Mouse (Mus musculus) granulocyte monocyte progenitor cell, adult 5-6 weeks (primary cell): ENCODE measurements around the gene Atf6. TPM values are rescaled to one million over a fixed set of nuclear protein-coding genes. Genes with fewer than 3 reads are reported as not detected.

ENCODE experiments used
- ATAC-seq: replicated peaks from 2 replicates; pipeline ENCODE4 v1.8.0; 2016; ENCODE audit warnings: mild to moderate bottlenecking, moderate TSS enrichment, inconsistent platforms; ENCODE audit not compliant: poor library complexity, severe bottlenecking
- total RNA-seq, 2 experiments: library from RNA; stranded (forward) in 1 of 2; stranded (reverse) in 1 of 2; fragments of 200-712, 200-1000 nt in 1 of 2; fragments of >200 nt in 1 of 2; fragmentation: Nextera tagmentation in 1 of 2; gene quantifications; 2 replicates each; pipeline ENCODE4 v1.2.3; 2014 to 2017

The Atf6 gene
- total RNA-seq, 2 experiments from 2014 or later, result 27.1 to 27.5 TPM

DNA sequence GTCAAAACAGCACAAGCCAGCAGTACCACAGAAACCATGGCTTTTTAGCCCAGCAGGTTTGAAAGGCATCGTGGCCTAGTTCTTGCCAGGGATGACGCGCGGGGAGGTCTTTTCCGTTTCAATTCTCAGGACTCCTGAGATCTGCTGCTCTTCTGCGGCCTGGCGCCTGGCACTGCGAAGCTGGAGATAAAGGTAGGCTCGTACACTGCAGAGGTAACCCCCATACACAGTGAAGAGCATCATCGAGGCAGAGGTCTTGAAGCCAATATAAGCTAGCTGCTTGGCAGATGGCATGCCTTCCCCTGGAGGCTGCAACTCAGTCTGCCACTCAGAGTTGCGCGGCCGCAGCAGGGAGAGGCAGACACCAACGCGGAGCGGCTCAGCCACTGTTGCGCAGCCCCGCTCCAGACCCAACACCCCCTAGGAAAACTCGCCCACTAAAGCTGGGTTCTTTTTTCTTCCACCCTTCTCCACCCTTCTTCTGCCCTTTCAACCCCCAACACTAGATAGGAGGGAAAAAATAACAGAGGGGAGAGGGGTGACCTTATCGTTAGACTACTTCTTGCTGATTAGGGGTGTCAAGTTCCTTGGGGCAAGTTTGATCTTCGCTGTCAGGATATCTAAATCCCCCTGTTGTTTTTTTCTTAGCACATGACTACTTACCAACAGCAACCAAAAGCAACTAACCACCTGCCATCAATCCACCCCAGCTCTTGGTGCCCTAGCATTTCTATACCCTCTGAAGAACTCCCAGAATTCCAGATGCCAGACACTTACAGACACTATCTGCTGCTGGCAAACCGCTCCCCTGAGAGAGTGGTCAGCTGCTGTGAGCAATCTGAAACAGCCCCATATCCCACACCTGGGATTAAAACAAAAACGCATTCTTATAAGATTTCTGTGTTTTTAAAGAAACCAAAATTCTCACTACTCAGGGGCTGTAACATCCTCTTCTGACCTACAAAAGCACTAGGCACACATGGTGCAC is 16.6 kb downstream of the Atf6 start:
- ATAC-seq, result no peak

DNA sequence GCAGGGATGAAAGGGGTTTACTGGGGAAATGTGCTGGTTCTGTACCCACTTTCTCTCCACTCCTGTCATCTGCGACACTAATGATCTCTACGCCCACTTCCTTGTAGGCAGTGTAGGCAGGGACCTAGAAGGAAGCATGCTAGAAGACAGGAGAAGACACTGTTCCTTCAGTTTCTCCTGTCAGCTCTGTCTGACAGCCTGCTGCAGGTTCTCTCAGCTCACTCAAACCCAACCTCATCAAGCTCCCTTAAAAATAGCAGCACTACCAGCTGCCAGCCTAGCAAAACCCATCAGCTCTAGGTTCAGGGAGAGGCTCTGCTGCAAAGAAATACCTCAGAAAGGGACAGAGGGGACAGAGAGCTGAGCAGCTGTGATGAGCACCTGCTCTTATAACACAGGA is 17.6 kb downstream of the Atf6 start:
- ATAC-seq, result no peak

DNA sequence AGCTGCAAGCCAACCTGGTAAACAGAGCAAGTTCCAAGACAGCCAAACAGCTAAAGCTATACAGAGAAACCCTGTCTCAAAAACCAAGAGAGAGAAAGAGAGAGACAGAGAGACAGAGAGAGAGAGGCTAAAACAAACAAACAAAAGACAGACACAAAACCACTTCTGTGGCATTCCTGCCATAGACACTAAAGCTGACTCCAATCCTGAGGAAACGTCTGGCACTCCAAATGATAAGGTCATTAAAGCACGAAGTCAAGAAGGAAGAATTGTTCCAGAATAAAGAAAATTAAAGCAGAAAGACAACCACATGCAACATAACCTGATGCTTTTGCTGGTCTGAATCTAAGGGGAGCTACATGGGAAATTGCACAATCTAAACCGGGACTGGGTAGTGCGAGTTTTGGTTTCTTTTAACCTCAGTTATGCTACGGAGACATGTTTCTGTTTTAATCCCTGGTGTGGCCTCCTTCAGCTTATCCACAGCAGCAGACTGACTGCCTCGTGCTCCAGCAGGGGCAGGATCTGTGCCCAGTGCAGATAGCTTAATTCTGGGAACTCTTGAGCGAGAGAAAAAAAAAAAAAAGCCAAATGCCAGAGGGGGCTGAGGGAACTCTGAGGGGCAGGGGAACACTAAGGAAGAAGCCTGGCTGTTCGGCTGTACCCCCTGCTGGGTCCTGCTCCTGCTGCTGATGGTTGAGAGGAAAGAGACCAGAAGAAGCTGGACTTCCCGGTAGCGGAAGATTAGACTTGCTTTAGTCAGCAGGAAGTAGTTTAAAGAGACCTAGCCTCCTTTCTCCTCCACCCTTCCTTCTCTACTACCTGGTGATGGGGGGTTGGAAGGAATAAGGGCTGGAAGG is 21.9 kb downstream of the Atf6 start:
- peak; percentile 84 for ATAC-seq

DNA sequence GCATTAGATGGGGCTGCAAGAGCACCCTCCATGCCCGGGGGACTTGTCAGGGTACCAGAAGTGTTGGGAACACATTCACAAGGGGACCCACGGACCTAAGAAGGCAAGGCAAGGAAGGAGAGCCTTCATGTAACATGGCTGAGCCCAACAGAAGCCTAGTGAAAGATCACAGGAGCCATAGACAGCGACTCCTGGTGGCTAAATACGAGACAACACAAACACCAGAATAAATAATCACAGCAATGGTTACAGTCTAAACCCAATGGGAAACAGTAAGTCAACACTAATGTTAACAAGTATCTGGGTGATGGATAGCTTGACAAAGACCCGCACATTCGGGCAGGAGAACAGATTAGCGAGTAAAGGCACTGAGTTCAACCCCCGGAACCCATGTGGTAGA is 23.2 kb downstream of the Atf6 start:
- peak; percentile 53 for ATAC-seq

DNA sequence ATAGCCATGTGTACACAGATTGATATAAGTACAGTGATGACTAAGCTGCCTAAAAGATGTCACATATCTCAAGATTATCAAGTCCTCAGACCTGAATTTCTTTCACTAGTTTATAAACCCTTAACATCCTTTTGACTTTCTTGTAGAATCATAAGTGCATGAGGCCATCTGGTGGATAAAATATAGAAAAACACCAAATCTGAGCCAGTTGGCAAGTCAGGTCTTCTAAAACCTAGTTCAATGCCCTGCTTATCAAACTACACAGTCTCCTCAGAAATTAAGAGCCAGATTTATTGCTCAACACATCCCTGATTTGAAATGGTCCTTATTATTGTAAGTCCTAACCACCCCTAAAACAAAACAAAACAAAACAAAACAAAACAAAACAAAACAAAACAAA is 27.9 kb downstream of the Atf6 start:
- ATAC-seq, result no peak

DNA sequence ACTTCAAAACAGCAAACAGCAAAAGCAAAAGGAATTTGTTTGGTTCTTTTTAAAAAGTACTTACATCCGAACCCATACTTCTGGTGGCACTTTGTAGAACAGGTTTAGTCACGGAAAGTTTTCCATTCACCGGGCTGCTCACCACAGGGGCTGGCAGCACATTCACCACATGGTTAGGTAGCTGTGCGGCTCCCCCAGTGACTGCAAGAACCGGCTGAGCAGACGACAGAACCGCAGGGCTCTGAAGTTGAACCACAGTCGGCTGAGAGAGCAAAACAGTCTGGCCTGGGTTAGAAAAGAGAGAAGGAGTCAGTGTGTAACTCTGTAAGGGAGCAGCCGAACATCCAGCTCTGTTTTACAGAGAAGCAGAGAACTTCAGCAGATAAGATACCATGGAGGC is 32.8 kb downstream of the Atf6 start:
- ATAC-seq, result no peak

DNA sequence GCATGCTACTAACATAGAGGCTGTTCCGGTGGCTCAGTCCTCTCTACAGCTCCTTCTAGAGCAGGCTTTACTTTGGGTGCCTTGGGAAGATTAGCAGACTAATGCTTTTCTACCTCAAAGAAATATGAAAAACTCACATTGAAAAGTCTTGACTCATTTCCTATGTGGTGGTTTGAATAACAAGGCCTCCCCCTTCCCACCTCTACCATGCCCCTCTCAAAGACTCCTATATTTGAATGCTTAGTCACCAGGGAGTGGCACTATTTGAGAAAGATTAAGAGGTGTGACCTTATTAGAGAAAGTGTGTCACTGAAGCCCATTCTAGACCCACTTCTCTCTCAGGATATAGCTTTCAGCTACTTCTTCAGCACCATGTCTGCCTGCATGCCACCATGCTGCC is 37.8 kb downstream of the Atf6 start:
- no peak for ATAC-seq

DNA sequence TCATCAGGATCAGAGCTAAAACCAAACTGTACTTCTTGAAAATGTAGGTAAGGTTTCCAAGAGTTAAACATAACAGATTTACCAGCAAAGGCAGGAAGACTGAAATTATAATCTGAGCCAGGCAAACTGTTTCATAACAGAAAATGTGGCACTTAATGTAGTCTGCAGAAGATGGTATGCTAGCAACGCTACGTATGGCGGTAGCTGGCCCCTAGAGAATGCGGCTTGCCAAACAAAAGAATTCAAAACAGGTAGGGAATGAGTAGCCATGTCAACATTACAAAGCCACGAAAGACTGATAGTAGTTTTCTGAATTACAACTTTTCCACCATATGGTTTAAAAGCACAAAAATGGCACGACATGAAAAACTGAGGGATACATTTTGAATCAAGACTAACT is 38.2 kb downstream of the Atf6 start:
- ATAC-seq, result no peak

DNA sequence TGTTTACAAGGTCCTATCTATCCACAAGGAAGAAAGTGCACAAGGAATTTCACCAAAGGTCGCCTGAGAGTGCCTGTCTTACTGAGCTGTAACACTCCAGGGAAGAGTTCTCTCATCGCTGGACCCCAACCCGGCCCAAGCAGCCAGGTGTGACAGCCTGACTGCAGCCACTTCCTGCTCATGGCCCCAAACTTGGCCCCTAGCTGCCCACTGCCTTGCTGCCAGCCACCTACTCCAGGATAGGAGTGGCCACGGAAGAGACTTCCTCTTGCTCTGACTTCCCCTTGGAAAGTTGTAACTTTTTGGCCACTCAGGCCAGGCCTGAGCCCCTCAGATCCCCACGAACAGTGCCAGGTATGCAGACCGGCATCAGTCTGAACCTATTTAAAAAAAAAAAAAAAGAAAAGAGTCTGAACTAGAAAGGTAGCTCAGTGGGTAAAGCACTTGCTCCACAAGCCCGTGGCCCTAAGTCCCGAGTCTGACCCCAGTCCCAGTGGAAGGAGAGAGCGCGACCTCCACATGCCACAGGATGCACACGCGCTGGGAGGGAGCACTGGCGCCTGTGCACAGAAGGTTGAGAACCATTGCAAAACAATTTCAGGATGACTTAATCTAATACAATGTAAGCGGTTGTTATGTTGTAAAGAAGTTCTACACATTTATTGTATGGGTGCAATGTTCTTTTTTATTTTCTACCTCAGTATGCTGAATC is 47.3 kb downstream of the Atf6 start:
- ATAC-seq, result peak; percentile 55

DNA sequence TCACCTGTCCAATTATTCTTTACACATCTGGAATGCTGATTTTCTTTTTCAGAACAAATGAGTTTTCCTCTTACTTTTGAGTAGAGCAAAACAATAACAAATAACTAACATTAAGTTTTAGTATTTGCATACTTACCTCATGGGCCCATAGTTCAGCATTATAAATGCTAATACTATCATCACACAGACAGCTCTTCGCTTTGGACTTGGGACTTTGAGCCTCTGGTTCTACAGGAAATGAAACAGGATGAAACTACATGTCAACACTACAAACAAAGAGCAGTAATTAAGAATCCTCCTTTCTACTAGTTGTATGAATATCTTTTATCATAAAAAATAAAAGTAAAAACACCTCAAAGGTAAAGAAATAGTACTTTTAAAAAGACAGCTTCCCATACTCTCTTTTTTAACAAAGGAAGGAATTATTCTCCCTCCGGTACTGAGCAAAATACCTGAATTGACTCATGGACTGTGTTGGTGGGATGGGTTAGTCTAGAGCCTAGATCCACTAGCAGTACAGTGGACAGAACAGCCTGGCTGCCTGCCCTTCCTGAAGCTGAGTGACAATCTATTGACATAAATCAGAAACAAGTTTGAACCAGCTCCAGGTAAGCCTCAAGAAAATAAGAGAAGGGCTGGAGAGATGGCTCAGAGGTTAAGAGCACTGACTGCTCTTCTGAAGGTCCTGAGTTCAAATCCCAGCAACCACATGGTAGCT is 52.1 kb downstream of the Atf6 start:
- no peak for ATAC-seq

DNA sequence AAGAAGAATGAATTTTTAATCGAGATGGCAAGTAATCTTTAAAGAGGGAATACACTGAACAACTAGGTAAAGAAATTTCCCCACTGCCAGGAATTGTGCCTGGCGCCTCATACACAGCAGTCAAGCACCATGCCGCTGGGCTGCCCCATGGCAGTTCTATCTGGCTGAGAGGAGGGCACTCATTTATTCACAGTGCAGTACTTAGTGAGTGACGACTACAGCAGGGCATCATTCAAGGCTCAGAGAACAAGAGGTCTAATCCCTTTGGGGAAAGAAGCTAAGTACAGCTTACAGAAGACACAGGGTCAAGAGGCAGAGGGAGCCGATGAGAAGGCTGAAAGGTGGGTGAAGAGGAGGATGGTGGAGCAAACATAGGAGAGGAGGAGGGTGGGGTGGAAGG is 54.7 kb downstream of the Atf6 start:
- no peak for ATAC-seq

DNA sequence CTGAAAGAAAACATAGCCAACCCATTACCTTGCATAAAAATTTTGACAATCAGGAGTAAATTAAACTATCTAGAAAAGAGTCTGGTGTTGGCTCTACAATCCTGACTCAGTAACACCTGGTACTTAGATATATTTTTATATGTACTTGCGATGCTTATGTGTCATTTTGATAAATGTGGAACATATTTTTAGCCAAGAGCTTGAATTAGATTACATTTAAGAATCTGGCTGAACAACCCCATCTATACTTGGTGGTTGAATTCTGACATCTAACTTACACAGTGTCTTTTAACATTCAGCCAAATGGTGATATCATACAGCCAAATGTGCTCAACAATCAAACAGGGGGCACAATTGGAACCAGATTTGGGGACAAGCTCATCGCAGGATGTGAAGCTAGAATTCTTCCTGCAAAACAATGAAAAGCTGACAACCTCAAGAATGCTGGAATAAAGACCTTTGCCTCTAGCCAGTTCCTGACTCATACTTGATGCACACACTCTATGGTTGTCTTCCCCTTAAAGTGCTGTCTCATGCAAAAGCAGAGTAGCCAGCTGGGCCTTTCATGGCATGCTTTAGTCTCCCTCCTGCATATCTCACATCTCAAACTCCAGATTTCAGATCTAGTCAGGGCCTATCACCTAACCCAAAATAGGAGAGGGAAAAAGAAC is 59.8 kb downstream of the Atf6 start:
- ATAC-seq, result no peak

DNA sequence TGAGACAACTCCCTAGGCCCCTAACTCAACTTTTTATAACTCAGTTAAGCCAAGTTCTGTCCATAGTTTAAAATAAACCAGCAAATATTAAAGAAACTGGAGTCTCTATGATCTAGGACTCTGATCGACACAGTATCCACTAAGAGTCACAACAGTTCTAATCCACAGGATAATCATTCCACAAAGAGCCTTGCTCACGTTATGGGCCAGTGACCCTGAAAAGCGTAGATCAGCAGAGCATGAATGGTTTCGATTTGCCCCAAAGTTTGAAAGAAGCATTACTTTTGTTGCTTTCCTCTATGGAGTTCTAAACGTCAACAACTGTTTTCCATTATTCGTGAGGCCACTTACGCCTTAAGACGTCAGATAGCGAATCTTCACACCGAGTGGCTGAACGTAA is 62.9 kb downstream of the Atf6 start:
- ATAC-seq, result no peak

DNA sequence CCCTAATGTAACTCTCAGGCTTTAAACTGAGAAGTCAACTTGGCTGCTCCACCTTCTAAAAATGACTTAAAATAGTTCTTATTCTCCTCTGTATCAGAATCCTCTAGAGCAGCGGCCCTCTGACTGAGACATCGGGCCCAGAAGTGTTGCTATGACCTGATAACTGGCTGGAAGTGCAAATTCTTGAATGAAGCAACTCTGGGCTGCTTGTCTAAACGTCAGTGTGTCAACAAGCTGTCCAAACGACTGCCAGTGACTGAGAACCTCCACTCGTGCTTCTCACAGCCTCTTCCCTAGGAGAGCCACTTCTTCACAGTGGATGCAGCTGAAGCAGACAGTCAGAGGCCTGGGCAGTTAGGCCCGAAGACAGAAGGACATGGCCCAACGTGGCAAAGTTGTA is 64.9 kb downstream of the Atf6 start:
- ATAC-seq, result no peak

DNA sequence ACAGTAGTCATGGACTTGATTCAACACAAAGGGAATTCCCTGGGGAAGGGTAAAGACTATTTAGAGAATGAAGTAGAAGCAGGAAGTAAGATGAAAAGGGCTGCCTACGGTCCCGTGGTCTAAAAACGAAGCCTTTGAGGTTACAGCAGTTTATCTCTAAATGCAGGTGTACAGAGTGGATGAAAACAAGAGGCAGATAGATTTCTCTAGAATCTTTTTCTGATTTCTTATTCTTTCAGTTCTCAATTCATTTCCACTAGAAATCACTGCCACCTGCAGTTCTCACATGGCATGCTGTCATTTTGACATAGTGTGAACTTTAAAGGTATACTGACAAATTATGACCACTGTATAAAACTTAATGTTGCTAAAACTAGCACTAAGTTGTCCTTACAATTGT is 66.9 kb downstream of the Atf6 start:
- no peak for ATAC-seq

DNA sequence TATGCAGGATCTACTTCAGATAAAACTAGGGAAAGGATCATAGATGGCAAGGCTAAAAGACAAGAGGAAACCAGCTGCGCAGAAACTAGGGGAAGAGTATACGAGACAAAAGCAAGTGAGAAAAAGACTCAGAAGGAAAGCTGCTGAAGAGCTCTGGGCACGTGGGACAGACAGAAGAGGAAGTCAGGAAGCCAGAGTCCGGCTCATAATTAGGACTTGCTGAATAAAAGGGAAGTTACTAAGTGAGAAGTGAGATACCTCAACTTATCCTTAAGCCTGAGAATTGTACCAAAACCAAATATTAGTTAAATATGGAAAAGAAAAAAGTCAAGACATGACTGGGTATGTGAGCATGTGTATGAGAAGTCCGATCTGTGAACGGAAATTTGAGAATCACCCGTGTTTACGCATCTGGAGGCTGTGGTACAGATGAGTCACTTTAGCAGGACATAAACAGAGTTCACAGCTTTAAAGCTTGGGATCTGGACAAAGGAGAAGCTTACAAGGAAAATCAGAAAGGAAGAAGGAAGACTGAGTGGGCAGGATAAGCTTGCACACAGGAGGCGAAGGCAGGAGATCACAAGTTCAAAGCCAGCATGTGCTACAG is 71.7 kb downstream of the Atf6 start:
- ATAC-seq, result peak; percentile 98

DNA sequence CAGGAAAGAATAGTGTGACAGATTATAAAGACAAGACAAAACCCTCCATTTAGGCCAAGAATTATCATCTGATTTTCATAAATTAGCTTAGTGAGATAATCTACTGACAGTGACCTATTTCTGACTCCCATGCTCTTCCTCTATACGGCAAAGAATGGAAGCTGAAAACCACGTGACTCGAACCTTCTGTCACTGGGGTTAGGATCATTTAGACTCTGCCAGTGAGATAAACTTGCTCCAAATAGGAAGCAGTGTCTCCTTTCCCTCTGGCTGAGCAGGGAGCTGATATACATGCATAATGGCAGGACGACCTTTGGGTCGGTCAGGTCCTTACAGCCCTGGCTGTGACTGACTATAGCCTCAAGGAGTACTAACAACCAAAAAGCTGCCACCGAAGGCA is 76.0 kb downstream of the Atf6 start:
- no peak for ATAC-seq

DNA sequence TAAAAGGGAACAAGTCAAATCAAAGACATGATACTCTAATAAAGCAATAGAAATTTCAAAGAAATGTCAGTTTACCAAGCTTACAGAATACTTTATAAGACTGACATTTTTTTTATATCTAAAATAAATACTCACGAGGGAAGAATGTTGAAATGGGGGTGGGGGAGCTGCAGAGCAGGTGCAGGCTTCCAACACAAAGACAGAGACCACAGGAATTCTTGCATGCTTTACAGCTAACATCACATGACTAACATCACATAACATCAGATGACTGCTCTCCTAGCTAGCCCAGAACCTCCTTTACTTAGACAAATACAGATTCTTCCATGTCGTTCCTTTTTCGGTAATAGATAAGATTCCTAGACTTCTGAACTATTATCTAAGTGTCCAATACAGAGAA is 76.6 kb downstream of the Atf6 start:
- no peak for ATAC-seq

DNA sequence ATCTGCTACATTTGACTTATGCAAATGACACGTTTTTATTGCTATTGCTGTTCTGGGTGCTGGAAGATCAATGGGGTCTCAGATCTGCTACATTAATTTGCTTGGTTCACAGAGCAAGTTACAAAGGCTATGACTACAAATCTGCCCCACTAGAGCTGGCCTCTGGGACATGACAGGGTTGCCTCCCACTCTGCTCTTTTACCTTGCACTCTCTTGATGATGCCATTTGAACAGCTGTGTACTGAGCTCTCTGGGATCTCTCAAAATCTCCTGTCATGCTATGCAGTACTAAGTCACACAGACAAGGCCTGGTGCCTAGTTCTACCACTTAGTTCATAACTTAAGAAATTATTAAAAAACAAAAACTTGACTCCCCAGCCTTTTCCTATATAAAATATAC is 79.9 kb downstream of the Atf6 start:
- ATAC-seq, result no peak
